Mouse (Mus musculus): ENCODE measurements around the gene Ikzf2. TPM values are rescaled to one million over a fixed set of nuclear protein-coding genes. Genes with fewer than 3 reads are reported as not detected.

Ikzf2 gene
- total RNA-seq, 1 experiment from 2014 or later, result 4.9 TPM

DNA sequence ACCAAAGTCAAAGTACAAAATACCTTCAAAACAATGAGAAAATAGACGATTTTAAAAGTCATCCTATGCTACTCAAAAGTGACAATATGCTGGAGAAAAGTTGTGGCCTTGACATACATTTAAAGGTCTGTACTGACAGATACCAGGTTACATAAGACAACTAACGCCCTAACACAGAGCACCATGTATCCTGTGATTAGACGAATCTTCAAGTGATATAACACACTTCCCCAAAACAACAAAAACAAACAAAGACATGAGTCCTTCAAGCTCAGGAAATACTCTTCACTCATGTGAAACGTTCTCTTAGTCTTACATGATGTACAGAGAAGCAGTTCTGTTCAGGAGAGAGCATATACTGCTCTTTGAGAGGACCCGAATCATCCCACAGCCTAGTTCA lies 78.2 kb downstream of the Ikzf2 start:
- no peak for ATAC-seq (ENCODE audit: extremely low read depth, insufficient number of reproducible peaks, low FRiP score, poor library complexity, severe bottlenecking)

DNA sequence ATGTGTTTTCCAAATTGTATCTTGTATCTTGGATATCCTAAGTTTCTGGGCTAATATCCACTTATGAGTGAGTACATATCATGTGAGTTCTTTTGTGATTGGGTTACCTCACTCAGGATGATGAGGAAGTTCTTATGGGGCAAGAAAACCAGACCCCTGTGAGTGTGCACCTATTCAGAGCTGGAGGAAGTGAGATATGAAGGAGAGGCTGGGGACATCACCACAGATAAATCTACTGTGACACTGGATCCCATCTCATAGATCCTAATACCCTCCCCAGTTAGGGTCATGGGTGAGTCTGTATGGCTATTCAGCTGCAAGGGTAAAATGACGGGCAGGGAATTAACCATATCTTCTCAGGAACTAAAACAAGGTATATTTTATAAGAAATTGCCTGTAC lies 80.2 kb downstream of the Ikzf2 start:
- no peak for ATAC-seq (ENCODE audit: extremely low read depth, insufficient number of reproducible peaks, low FRiP score, poor library complexity, severe bottlenecking)

DNA sequence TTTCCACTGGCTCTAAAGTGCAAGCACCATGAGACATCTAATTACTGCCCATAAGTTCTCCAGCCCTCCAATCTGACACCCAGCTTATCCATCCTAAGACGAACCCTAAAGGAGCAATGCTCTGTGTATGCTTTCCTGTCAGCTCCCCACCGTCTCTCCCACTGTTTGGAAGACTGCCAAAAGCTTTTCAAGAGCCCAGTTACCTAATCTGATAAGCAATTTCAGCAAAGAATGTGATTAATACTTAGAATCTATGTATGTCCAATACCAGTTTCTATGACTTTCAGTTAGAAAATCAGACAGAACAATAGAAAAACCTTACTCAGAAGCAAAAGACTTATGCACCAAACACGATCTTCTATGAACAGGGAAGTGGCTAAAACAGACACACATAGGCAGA lies 82.8 kb downstream of the Ikzf2 start:
- ATAC-seq (ENCODE audit: extremely low read depth, insufficient number of reproducible peaks, low FRiP score, poor library complexity, severe bottlenecking), result no peak

DNA sequence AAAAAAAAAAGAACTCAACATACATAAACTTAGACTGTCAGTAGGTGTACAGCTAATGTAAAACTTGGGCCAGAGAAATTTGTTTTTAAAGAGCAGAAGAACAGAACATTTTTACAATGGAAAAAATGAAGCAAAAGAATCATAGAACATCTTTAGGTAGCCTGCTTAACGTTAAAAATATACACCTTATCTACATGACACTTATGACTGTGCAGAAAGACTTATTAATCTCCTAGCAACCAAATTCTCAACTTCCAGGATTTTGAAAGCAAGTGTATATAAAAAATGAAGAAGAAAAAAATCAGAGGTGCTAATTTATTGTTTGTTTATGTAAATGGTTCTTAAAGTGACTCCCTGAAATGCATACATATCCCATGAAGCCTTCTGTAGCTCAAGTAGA lies 86.1 kb downstream of the Ikzf2 start:
- no peak for ATAC-seq (ENCODE audit: extremely low read depth, insufficient number of reproducible peaks, low FRiP score, poor library complexity, severe bottlenecking)

DNA sequence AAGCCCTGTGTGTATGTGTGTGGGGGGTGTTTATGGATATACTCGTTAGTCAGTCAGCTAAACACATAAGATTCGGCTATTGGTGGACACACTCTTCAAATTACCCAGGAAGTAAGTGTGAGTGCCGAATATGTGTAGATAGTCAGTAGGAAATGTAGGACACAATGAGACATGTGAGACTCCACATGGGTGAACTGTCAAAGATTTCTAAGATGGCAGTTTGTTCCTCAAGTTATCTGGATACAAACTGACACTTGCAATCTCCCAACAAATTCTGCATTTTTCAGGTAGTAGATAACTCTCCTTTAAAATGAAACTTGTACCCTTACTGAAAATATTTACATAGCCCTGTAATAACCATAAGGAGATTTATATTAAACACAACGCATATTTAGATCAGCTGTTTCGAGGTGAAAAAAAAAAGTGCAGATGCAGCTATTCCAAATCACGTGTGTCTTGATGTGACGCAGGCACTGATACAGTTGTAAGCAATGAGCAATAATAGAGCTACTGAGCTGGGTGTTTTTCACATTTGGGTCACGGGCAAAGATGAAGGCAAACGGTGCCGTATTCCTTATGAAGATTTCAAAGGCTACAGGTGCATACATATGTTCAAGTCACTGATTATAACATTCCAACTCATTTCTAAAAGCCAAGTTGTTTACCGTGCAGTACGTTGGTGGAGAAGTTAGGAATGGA lies 87.8 kb downstream of the Ikzf2 start:
- ATAC-seq (ENCODE audit: extremely low read depth, insufficient number of reproducible peaks, low FRiP score, poor library complexity, severe bottlenecking), result no peak

DNA sequence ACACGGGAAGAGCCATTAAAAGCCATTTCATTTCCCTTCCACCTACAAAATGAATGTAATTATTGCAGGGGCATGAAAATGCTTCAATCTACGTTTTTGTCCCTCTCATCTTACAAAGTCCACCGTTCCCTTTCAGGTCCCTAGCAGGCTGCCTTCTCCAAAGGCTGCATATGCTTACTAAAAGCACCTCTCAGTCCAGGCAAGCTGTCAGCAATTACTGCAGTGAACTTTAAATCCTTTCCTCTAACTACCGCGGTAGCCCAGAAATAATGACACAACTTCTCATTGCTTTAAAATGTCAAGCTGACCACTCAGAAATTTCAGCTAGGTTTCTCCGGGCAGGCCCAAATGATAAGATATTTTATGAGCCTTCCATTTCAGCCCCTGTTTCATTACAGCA lies 95.2 kb downstream of the Ikzf2 start:
- no peak for ATAC-seq (ENCODE audit: extremely low read depth, insufficient number of reproducible peaks, low FRiP score, poor library complexity, severe bottlenecking)

DNA sequence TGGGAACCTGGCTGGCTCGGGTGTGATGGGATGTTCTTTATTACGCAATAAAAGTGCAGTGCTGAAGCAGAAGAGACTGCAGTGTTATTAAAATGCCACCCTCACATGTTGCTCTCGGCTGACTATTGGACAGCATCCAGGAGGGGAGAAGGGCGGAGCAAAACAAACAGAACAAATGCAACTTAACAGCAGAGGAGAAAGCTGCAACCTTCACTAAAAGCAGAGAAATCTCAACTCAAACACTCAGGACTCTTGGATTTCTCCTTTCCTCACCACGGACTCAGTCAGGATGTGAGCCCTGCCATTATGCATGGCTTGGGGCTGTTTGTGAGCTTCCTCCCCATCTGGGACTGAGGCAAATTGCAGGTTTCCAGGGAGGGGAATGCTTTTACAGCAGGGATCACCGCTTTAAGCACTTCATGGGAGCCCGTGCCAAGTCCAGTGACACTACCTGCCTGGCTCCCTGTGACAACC lies 95.7 kb downstream of the Ikzf2 start:
- no peak for ATAC-seq (ENCODE audit: extremely low read depth, insufficient number of reproducible peaks, low FRiP score, poor library complexity, severe bottlenecking)

DNA sequence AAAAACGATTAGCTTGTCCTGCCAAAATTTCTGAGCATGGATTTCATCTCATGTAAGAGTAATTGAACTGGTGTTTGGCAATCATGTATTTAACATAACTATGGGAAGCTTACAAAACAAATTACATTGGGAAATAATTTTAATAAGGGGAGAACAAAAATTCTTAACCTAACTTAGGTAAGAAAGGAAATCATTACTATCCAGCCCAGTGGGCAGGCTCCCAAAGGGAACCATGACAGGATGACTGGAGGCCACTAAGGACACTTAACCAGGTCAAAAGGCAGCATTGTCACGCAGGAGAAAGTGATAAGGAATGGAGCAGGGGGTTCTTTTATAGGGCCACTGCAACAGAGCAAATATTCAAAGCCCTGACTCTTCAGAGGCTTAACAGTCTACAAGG lies 101.5 kb downstream of the Ikzf2 start:
- no peak for ATAC-seq (ENCODE audit: extremely low read depth, insufficient number of reproducible peaks, low FRiP score, poor library complexity, severe bottlenecking)

DNA sequence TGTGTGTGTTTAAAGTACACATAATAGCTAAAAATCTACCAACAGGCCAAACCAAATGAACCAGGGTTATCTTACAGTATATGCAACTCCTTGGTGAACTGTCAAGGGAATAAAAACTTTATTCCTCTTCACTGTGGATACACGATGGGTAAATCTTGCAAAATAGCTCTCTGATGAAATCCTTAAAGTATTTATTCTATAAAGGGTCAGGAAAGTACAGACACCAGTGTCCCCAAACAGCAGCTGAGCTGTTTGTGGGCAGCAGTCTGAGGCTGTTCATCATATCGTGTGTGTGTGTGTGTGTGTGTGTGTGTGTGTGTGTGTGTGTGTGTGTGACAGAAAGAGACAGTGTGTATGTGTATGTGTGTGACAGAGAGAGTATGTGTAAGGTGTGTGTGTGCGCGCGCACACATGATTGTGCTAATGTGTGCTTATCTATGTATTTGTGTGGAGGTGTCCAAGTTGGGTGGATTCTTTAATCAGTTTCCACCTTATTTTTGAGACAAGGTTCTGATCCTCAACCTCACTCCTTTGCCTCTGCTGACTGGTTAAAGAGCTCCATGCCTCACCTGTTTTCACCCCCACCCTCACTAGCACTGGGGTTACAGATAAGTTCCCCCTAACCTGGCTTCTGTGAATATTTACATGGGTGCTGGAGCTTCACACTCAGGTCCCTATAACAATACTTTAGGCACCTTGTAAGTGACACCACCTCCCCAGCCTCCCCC lies 102.9 kb downstream of the Ikzf2 start:
- no peak for ATAC-seq (ENCODE audit: extremely low read depth, insufficient number of reproducible peaks, low FRiP score, poor library complexity, severe bottlenecking)

DNA sequence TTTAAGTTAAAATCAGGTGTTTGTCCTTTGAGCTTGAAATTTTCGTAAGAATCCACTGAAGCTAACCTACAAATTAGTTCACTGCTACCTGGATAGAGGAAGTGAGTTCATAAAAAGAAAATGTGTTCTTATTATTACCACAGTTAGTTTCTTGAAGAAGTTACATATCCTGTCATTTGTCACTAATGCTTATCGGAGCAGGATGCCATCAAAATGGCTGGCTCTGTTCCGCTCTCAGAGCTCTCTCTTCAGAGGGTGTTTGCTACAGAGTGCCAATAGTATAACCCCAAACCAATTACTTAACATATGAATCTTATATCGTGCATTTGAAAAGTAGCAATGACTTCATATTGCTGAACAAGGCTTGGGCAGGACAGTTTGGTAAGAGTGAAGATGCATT lies 108.1 kb downstream of the Ikzf2 start:
- ATAC-seq (ENCODE audit: extremely low read depth, insufficient number of reproducible peaks, low FRiP score, poor library complexity, severe bottlenecking), result no peak

DNA sequence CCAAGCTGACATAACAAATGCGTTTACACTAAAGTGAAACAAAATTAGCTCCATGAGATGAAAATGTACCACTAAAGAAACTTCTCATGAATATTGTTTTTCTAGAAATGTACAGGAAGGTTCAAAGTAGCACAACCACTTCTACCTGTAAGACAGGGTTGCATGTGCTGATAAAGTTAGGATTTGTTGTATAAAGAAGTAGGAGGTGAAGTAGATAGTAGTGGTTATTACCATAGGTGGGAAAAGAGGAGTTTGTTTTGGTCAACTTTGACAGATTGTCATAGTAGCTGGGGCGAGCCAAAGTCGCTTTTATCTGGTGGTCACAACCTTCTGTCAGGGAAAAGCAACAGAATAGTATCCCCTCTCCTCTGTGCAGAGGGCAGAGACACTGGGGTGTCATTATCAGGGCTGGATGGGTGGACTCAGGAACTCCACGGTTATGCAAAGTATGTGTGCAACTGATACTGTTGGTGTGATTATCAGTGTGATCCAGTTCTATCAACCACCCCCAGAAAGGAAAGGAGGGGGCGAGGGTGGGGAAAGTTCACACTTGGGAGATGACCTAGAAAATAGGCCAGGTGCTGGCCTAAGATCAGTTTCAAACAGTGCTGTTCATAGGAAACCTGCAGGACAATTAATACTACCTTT lies 127.5 kb downstream of the Ikzf2 start:
- no peak for ATAC-seq (ENCODE audit: extremely low read depth, insufficient number of reproducible peaks, low FRiP score, poor library complexity, severe bottlenecking)

DNA sequence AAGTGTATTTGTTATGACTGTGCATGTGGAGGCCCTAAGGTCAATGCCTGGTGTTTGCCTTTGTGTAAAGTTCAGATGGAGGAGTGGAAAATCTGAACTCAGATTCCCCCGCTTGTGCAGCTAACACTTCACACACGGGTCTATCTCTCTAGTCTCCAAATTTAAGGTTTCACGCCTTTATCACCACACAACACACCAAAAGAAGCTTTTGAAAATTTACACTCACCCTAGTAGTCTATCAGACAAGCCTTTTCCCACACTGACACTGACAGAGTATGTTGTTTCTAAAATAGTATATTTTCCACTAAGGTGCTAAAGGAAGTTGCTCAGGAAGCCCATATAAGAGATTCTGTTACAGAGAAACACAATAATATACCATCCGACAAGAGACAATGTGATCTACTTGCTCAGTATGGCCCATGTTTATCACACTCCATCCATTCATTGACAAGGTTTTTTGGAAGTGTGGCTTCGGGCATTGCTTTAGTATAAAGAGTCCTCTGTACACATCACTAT lies 131.4 kb downstream of the Ikzf2 start:
- ATAC-seq (ENCODE audit: extremely low read depth, insufficient number of reproducible peaks, low FRiP score, poor library complexity, severe bottlenecking), result no peak

DNA sequence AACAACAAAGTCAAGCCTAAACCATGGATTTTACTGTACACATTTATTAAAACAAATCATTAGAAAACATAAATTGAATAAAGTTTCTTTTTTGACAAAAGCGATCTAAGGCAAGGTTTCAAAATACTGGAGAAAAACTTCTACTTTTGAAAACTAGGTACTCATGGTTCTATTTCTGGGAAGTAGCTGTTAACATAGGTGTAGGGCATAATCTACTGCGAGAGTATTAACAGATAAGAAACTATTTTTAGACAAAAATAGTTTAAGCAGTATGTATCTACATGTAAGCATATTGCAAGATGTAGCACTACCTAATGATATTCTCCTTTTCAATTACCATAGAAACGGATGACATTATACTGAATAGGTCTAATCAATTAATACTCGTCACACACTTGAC lies 137.1 kb downstream of the Ikzf2 start:
- no peak for ATAC-seq (ENCODE audit: extremely low read depth, insufficient number of reproducible peaks, low FRiP score, poor library complexity, severe bottlenecking)

DNA sequence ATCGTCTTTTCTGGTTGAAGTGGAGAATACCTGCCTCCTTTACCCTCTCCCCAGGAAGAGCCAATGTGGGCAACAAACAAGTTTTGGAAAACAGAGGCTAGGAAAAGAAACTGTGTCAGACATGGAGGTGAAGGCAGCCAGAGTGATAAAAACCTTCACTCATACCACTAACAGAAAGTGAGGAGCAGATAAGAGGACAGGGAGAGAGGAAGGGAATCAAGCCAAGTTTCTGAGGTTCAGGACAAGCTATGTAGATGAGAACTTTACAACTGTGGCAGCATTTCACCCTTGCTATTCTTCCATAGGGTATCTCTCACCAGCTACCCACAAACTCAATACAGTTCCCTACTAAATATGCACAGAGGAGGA lies 141.2 kb downstream of the Ikzf2 start:
- no peak for ATAC-seq (ENCODE audit: extremely low read depth, insufficient number of reproducible peaks, low FRiP score, poor library complexity, severe bottlenecking)

DNA sequence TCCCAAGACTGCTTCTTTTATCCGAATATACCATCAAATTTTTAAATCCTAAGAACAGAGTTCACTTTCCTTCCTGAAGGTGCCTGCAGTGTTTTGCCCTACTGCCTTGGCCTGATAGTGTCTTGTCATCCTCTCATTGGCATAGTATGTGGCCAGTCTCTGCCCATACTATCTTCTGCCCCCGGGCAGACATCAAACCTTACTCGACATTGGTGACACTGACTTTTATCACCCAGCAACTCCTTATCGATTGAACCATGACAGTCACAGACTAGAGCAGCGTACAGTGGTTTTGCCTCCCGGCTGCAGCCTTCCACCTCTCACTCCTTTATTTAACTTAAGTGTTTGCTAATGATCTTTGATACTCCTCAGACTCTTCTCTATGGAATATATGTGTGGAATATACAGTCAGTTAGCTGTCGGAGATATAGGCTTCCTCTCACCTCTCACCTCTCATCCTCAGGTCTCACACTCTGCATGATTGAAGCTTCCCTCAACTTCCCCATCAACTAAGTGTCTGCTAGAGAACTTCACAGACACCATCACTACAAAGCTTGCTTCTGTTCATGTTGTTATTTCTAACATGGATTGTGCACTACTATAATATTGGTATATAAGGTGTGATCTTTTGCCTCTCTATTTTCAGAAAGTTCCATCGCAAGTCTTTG lies 141.7 kb downstream of the Ikzf2 start:
- ATAC-seq (ENCODE audit: extremely low read depth, insufficient number of reproducible peaks, low FRiP score, poor library complexity, severe bottlenecking), result no peak

DNA sequence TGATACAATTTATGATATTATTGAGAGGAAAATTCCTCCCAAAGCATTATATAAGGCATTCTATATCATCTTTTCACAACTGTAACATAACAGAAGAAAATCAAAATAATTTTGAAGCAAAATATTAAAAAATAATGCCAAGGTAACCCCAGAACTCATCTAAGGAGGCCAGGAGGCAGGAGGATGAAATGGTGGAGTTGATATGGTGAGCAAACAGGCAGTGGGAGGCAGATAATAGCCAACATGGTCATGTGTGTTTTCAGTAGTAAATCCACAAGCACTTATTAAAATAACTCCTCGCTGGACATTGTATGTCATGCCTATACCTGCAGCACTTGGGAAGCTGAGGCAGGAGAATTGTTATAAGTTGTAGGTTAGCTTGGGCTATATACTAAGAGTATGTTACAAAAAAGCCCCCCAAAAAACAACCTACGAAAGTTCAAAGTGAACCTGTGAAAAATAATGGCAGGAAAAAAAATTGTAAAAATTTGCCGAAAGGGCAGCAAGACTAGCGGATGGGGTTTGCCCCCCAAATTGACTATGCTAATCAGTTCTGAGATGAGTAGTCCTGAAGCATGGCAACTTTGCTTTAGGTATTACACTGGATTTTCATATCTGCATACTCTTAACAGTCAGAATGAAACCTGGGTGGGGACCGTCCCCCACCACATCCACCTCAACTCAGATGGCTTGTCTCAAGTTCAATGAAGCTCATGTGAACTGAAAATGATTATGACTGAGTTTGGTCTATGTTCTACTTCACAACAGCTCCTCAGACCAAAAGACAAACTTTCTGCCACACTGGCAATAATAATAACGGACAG lies 143.1 kb downstream of the Ikzf2 start:
- ATAC-seq (ENCODE audit: extremely low read depth, insufficient number of reproducible peaks, low FRiP score, poor library complexity, severe bottlenecking), result no peak

DNA sequence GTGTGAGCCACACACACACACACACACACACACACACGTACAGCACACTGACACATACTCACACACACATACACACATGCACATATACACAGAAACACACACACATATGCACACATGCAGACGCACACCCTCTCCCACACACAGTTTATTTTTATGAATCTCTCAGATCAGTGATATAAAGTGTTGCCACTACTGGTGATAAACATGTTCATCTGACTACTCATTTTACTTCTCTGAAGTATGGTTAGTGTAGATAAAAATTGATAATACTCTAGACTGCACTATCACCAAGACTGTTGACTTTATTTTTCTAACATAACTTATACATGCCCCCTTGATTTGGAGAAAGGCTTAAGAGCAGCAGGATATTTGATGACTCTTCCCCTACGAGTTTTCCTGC lies 144.5 kb downstream of the Ikzf2 start:
- no peak for ATAC-seq (ENCODE audit: extremely low read depth, insufficient number of reproducible peaks, low FRiP score, poor library complexity, severe bottlenecking)

DNA sequence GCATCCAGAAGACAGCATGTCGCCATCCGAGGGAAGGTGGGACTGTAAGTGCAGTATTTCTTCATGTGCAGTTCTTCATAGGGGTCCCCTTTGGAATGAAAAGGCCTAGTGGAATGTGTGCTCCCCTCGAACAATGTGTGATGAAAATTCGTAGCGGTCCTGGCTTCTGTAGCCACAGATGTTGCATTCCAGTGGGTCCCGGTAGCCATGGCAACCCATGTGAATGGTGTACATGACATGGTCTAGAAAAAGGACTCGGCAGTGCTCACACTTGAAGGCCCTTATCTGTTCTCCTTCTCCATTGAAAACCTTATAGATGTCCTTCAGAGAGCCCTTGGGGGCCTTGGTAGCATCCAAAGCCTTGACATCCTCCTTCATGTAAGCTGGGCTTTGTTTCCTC lies 148.4 kb downstream of the Ikzf2 start:
- no peak for ATAC-seq (ENCODE audit: extremely low read depth, insufficient number of reproducible peaks, low FRiP score, poor library complexity, severe bottlenecking)

DNA sequence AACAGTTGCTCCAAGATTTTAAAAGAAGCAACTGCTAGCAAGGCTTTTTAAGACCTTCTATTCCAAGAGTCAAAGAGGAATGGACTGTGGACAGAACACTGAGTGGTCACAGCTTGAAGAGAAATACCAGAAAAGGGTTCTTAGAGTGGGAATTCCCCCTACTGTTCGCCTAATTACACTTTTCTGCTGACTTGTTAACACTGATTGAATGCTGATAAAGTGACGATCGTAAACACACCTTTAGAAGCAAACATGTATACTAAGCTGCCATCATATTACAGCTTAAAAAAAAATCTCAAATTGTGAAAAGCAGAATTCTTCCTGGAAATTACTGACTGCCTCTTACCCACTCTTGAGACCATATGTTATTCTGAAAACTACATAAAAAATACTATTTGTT lies 149.4 kb downstream of the Ikzf2 start:
- ATAC-seq (ENCODE audit: extremely low read depth, insufficient number of reproducible peaks, low FRiP score, poor library complexity, severe bottlenecking), result no peak
